Mouse (Mus musculus): Measurements from ENCODE around the gene Mbtd1. TPM values are rescaled to one million over a fixed set of nuclear protein-coding genes. Genes with fewer than 3 reads are reported as not detected.

Mbtd1 gene
- polyA plus RNA-seq, 1 experiment from 2014 or later, result 16.4 TPM

DNA sequence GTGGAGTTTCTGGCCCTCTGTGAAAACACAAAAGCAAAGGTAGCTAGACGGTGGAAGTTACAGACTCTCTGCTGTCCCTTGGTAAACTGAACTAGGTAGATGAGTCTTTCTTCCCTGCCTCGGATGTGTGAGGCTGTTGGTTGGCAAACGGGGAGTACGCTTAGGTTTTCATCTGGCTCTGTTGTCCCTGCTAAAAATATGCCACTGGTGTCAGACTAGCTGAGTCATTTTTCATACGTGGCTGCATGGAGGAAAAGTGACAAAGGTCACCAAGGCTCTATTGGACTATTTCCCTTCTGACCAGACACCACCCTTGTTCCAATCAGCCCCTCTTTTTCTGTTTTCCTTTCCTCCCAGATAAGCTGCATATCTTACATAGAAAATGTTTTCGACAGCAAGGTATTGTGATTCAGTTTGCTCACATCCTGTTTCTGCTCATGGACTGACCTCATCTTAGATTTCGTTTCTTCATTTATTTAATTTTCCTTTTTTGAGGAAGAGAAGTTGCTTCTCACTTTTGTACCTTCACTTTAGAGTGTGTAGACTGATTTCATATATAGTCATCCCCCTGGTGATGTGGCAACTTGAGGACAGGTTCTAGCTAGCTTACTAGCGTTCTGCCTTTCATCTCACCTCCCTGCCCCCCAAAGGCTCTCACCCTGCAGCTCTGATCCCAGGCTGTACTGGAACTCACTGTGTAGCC lies 102.1 kb downstream of the Mbtd1 start:
- Histone ChIP-seq H3K4me2 (ENCODE audit: low read length) (peak overlapping the region; percentile 45), H3K27ac (replicated peaks in 1 of 2; ENCODE audit: control insufficient read depth in 1 of 2, insufficient read depth in 1 of 2, low read depth in 2 of 2, low read length in 2 of 2) (peak overlapping the region; percentile 94 to 99), H3K4me1 (ENCODE audit: control insufficient read depth in 2 of 2, insufficient read depth in 2 of 2, low read length in 2 of 2) (peaks cover 19 to 20% of the 10 kb centered on the region in 2 experiments), H3K9ac (ENCODE audit: low read length) (peak overlapping the region; percentile 31; the same call in 1 of the 2 replicates), H3K4me3 (ENCODE audit: control insufficient read depth in 1 of 2, insufficient read depth in 1 of 2, low read depth in 1 of 2, low read length in 2 of 2) (no peak overlapping the region), H3K36me3 (ENCODE audit: control insufficient read depth, insufficient read depth, low read length) (no peaks in the 10 kb centered on the region), H3K27me3 (ENCODE audit: control insufficient read depth, insufficient read depth, low read length) (no peaks in the 10 kb centered on the region), H3K9me3 (ENCODE audit: control insufficient read depth, low read length) (no peaks in the 10 kb centered on the region)
- ATAC-seq (ENCODE audit: insufficient number of reproducible peaks, insufficient read depth, low FRiP score, low read depth), result peak; percentile 58
- WGBS, result 30% methylated on average over 8 of the region's 8 CpGs

DNA sequence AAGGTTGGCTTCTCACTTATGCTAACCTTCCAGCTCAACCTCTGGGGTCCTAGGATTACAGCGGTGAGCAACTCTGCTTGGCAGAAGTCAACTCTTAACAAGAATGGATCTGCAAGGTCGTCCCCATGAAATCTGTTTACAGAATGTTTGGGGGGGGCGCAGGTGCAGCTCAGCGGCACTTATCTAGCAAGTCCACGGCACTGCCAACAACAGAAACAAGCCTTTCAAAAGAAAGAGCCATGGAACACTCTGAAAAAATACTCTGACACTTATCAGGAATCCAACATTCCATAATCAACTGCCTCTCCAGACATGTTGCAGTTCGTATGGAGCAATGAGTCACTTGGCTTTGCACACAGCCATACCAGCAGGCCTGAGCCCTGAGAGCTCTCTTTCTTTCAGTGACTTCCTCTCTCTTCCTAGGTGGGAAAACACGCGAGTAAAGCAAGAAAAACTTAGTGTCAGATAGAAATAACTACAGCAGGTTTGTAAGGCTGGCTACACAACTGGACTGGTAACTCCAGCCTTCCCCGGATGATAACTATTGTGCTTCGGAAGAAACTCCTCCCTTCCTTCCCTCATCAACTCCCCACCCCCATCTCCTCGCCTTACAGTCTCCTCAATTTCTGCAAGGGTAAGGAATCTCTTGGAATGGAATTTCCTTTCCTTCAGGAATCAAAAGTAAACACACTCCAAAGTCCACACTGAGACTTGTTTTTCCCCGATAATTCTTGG lies 102.8 kb downstream of the Mbtd1 start:
- H3K4me1 ChIP-seq (ENCODE audit: control insufficient read depth in 2 of 2, insufficient read depth in 2 of 2, low read length in 2 of 2), result peaks cover 19 to 20% of the 10 kb centered on the region in 2 experiments
- no peaks in the 10 kb centered on the region for H3K27me3 ChIP-seq (ENCODE audit: control insufficient read depth, insufficient read depth, low read length)
- 33% methylated on average over 12 of the region's 12 CpGs for WGBS
- H3K9ac ChIP-seq (ENCODE audit: low read length), result peak overlapping the region; percentile 31; the same call in 1 of the 2 replicates
- no peaks in the 10 kb centered on the region for H3K9me3 ChIP-seq (ENCODE audit: control insufficient read depth, low read length)
- ATAC-seq (ENCODE audit: insufficient number of reproducible peaks, insufficient read depth, low FRiP score, low read depth), result peak; percentile 45; the same call in 1 of the 2 replicates
- peak overlapping the region; percentile 94 to 99 for H3K27ac ChIP-seq (replicated peaks in 1 of 2; ENCODE audit: control insufficient read depth in 1 of 2, insufficient read depth in 1 of 2, low read depth in 2 of 2, low read length in 2 of 2)
- H3K36me3 ChIP-seq (ENCODE audit: control insufficient read depth, insufficient read depth, low read length), result no peaks in the 10 kb centered on the region
- peak overlapping the region; percentile 45 for H3K4me2 ChIP-seq (ENCODE audit: low read length)
- H3K4me3 ChIP-seq (ENCODE audit: control insufficient read depth in 1 of 2, insufficient read depth in 1 of 2, low read depth in 1 of 2, low read length in 2 of 2), result no peak overlapping the region

- 58% methylated on average over 5 of the region's 5 CpGs for whole genome bisulfite sequencing
- Histone ChIP-seq H3K27me3 (ENCODE audit: control insufficient read depth, insufficient read depth, low read length) (no peaks in the 10 kb centered on the region), H3K4me1 (ENCODE audit: control insufficient read depth in 2 of 2, insufficient read depth in 2 of 2, low read length in 2 of 2) (peaks cover 12 to 13% of the 10 kb centered on the region in 2 experiments), H3K9ac (ENCODE audit: low read length) (peak overlapping the region; percentile 93), H3K36me3 (ENCODE audit: control insufficient read depth, insufficient read depth, low read length) (no peaks in the 10 kb centered on the region), H3K4me3 (ENCODE audit: control insufficient read depth in 1 of 2, insufficient read depth in 1 of 2, low read depth in 1 of 2, low read length in 2 of 2) (peak overlapping the region; percentile 91 to 97; a peak in 3 of 4 replicates), H3K27ac (replicated peaks in 1 of 2; ENCODE audit: control insufficient read depth in 1 of 2, insufficient read depth in 1 of 2, low read depth in 2 of 2, low read length in 2 of 2) (peak overlapping the region; percentile 100), H3K4me2 (ENCODE audit: low read length) (peak overlapping the region; percentile 66), H3K9me3 (ENCODE audit: control insufficient read depth, low read length) (no peaks in the 10 kb centered on the region)
- no peak for ATAC-seq (ENCODE audit: insufficient number of reproducible peaks, insufficient read depth, low FRiP score, low read depth)
Measured at GRCm38 (mm10) chr11:93994531-93994930, 108.9 kb downstream of the Mbtd1 start.

DNA sequence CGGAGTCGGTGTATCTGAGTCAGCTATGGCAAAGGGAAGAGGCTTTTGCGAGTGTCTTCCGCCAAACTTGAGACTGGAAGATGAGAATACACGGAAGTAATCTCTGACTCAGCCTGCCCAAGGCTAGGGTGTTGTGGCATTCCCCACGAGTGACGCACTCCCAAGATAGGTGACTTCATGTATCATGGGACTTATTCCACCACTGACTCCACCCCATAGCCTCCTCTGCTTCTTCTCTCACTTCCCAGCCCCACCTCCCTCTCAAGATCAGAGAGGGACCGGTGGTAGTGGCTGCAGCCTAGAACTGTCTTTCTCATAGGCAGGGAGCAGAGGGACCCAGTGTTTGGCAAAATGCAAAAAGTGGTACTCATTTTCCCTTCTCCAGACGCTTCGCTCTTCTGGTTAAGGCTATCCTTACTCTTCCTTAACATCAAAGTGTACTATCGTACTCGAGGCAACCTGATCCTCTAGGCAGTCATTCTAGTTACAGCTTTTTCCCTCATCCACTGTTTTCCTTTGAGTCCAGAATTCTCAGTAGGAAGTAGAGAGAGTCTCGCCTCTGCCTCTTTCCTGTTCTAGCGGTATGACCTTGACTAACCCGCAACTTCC lies 109.6 kb downstream of the Mbtd1 start:
- Histone ChIP-seq H3K27me3 (ENCODE audit: control insufficient read depth, insufficient read depth, low read length) (no peaks in the 10 kb centered on the region), H3K4me3 (ENCODE audit: control insufficient read depth in 1 of 2, insufficient read depth in 1 of 2, low read depth in 1 of 2, low read length in 2 of 2) (peak overlapping the region; percentile 91 to 97), H3K9me3 (ENCODE audit: control insufficient read depth, low read length) (no peaks in the 10 kb centered on the region), H3K9ac (ENCODE audit: low read length) (peak overlapping the region; percentile 93), H3K36me3 (ENCODE audit: control insufficient read depth, insufficient read depth, low read length) (no peaks in the 10 kb centered on the region), H3K4me2 (ENCODE audit: low read length) (peak overlapping the region; percentile 66), H3K27ac (replicated peaks in 1 of 2; ENCODE audit: control insufficient read depth in 1 of 2, insufficient read depth in 1 of 2, low read depth in 2 of 2, low read length in 2 of 2) (peak overlapping the region; percentile 100), H3K4me1 (ENCODE audit: control insufficient read depth in 2 of 2, insufficient read depth in 2 of 2, low read length in 2 of 2) (peaks cover 10 to 13% of the 10 kb centered on the region in 2 experiments)
- 2% methylated on average over 15 of the region's 15 CpGs for WGBS
- ATAC-seq (ENCODE audit: insufficient number of reproducible peaks, insufficient read depth, low FRiP score, low read depth), result peak; percentile 74

DNA sequence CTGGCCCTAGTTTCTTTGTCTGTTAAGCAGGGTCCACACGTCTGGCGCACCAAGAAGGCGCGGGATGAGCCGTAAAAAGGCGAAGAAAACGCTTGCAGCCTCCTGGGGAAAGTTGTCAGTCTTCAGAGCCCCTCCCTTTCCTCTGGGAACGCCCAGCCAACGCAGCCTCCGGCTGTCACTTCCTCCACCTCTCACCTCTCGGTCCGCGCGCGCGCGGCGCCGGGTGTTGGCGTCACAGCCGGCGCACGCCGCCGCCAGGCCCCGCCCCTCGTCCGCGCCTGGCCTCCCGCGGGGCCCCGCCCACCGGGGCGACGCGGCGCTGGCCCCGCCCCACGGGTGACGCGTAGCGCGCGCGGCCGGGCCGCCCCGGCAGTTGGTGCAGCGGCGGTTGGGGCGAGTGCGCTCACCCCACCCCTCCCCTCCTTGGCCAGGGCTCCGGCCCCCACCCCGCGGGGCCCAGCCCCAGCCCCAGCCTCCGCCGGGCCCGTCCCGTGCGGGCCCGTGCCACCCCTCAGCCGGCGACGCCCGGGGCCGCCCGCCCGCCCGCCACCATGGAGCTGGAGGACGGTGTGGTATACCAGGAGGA lies 110.2 kb downstream of the Mbtd1 start, which contains the start of gene Spag9:
Spag9 (plus strand) TSS at position 372 of the 586 bp plus-strand sequence.
- peaks cover 10 to 13% of the 10 kb centered on the region in 2 experiments for H3K4me1 ChIP-seq (ENCODE audit: control insufficient read depth in 2 of 2, insufficient read depth in 2 of 2, low read length in 2 of 2)
- peak; percentile 92 for ATAC-seq (ENCODE audit: insufficient number of reproducible peaks, insufficient read depth, low FRiP score, low read depth)
- H3K9ac ChIP-seq (ENCODE audit: low read length), result peak within 1 kb of the TSS; percentile 93
- peak within 1 kb of the TSS; percentile 80 for H3K4me2 ChIP-seq (ENCODE audit: low read length)
- H3K9me3 ChIP-seq (ENCODE audit: control insufficient read depth, low read length), result no peaks in the 10 kb centered on the region
- H3K27ac ChIP-seq (replicated peaks in 1 of 2; ENCODE audit: control insufficient read depth in 1 of 2, insufficient read depth in 1 of 2, low read depth in 2 of 2, low read length in 2 of 2), result peak within 1 kb of the TSS; percentile 100
- H3K4me3 ChIP-seq (ENCODE audit: control insufficient read depth in 1 of 2, insufficient read depth in 1 of 2, low read depth in 1 of 2, low read length in 2 of 2), result peak within 1 kb of the TSS; percentile 97 to 100
- WGBS, result under 1% methylated on average over 48 of the region's 70 CpGs
- no peaks in the 10 kb centered on the region for H3K27me3 ChIP-seq (ENCODE audit: control insufficient read depth, insufficient read depth, low read length)
- no peaks in the 10 kb centered on the region for H3K36me3 ChIP-seq (ENCODE audit: control insufficient read depth, insufficient read depth, low read length)

Other genes starting within 250 kb of the Mbtd1 start
- gene Utp18, start 86 bp upstream of the Mbtd1 start, polyA plus RNA-seq (2014; fragmentation: Nextera tagmentation; extraction: Ambion mirVana), result 17.6 and 18.6 TPM in 2 replicates
- gene Nme2, start 70.4 kb downstream of the Mbtd1 start, polyA plus RNA-seq (2014; fragmentation: Nextera tagmentation; extraction: Ambion mirVana), result 396 and 422 TPM in 2 replicates
- 237 and 241 TPM in 2 replicates for gene Gm20390, start 82.4 kb downstream of the Mbtd1 start, polyA plus RNA-seq (2014; fragmentation: Nextera tagmentation; extraction: Ambion mirVana)
- 93.3 and 94.9 TPM in 2 replicates for gene Nme1, start 82.7 kb downstream of the Mbtd1 start, polyA plus RNA-seq (2014; fragmentation: Nextera tagmentation; extraction: Ambion mirVana)
- gene Spag9, start 110.2 kb downstream of the Mbtd1 start, polyA plus RNA-seq (2014; fragmentation: Nextera tagmentation; extraction: Ambion mirVana), result 54.5 and 63.8 TPM in 2 replicates